Mouse (Mus musculus) ES-E14 (cell line): Measurements from ENCODE around the gene Cnksr3. TPM values are rescaled to one million over a fixed set of nuclear protein-coding genes. Genes with fewer than 3 reads are reported as not detected.

Experiments
- DNase-seq: peaks from one replicate; pipeline ENCODE4 v3.0.0-alpha.2; 2013; ENCODE audit warnings: low read depth, low spot score
- H3K27ac ChIP-seq: 2 replicates; pipeline ENCODE4 v1.5.1; 2012; ENCODE audit warnings: low read depth, mild to moderate bottlenecking, low read length, moderate library complexity, mixed read lengths; ENCODE audit not compliant: poor library complexity, insufficient read depth, severe bottlenecking
- H3K36me3 ChIP-seq: 2 replicates; pipeline ENCODE4 v1.6.1; 2012; ENCODE audit warnings: mild to moderate bottlenecking, low read length, moderate library complexity, mixed read lengths; ENCODE audit not compliant: control insufficient read depth, poor library complexity, insufficient read depth, severe bottlenecking
- H3K4me1 ChIP-seq, 2 experiments: fragments of 150-350 bp in 1 of 2; sonication (generic) in 1 of 2; 2 replicates each; pipeline ENCODE4 v1.6.1; 2012; ENCODE audit warnings: low read length in 2 of 2, mild to moderate bottlenecking in 1 of 2, mixed read lengths in 1 of 2; ENCODE audit not compliant: control insufficient read depth in 2 of 2, insufficient read depth in 2 of 2, poor library complexity in 1 of 2
- H3K4me3 ChIP-seq, 2 experiments: fragments of 150-350 bp in 1 of 2; sonication (generic) in 1 of 2; 2 replicates each; pipeline ENCODE4 v1.5.1; 2012; ENCODE audit warnings: low read length in 2 of 2, low read depth in 1 of 2, mild to moderate bottlenecking in 1 of 2, mixed read lengths in 1 of 2; ENCODE audit not compliant: insufficient read depth in 1 of 2, poor library complexity in 1 of 2, severe bottlenecking in 1 of 2
- H3K9ac ChIP-seq: 2 replicates; pipeline ENCODE4 v1.6.1; 2012; ENCODE audit warnings: low read depth, mild to moderate bottlenecking, low read length, mixed read lengths; ENCODE audit not compliant: poor library complexity, insufficient read depth, severe bottlenecking
- H3K9me3 ChIP-seq: fragments of 150-350 bp; sonication (generic); 2 replicates; pipeline ENCODE4 v1.6.1; 2012; ENCODE audit warnings: low read depth, mild to moderate bottlenecking, low read length; ENCODE audit not compliant: control insufficient read depth, insufficient read depth
- CHD2 ChIP-seq: IDR thresholded peaks from 2 replicates; pipeline ENCODE4 v1.6.1; 2014; ENCODE audit warnings: mild to moderate bottlenecking, low read depth, low read length, inconsistent platforms
- HCFC1 ChIP-seq: IDR thresholded peaks from 2 replicates; pipeline ENCODE4 v1.6.1; 2012; ENCODE audit warnings: low read length, inconsistent platforms, borderline replicate concordance; ENCODE audit not compliant: insufficient read depth
- MAFK ChIP-seq: IDR thresholded peaks from 2 replicates; pipeline ENCODE4 v1.6.1; 2014; ENCODE audit warnings: mild to moderate bottlenecking, low read depth, low read length, inconsistent platforms; ENCODE audit not compliant: insufficient read depth
- ZC3H11A ChIP-seq: IDR thresholded peaks from 2 replicates; pipeline ENCODE4 v1.6.1; 2012; ENCODE audit warnings: low read depth, mild to moderate bottlenecking, inconsistent platforms, low read length, borderline replicate concordance
- ZNF384 ChIP-seq: IDR thresholded peaks from 2 replicates; pipeline ENCODE4 v1.6.1; 2012; ENCODE audit warnings: low read depth, low read length, inconsistent platforms
- in situ Hi-C, 2 experiments: fragments of 600-800 bp; cut with MboI; formaldehyde crosslinking; loops; one replicate each; pipeline ENCODE4 v1.15.1; 2025; ENCODE audit warnings: low sequenced_read_pairs in 2 of 2, inconsistent platforms in 1 of 2; ENCODE audit not compliant: unreplicated experiment in 2 of 2
- total RNA-seq: library from RNA; depleted of rRNA; stranded (reverse); fragments of 300-350 nt; gene quantifications from 2 replicates; pipeline ENCODE4 v1.2.3, GENCODE M21; 2012

Gene Cnksr3
- total RNA-seq, 1 experiment, result 5.4 TPM

DNA sequence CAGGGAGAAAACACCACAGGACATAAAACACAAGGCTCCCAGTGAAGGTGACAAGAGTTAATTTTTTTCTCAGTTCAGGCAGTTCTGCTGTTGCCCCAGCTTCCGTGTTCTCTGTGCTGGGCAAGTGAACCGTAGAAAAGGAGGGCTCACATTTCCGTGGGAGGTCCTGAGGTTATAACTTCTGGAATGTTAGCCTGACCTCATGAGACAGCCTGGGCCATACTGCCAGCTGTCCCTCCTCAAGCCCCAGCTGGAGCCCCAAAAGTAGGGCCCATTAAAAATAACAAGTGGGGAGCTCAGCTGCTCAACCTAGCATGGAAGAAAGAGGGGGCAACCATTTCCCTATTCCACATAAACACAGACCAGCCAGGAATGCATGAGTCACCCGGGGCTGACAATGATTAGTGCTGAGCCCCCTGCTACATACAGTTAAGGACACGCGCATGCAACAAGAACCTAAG, 28.8 kb downstream of the Cnksr3 start:
- H3K27ac ChIP-seq, result no peak overlapping the region
- no peak overlapping the region for H3K9ac ChIP-seq
- H3K9me3 ChIP-seq, result no peaks in the 10 kb centered on the region
- no peak for DNase-seq
- in situ Hi-C loops, result no loop called here
- no peaks in the 10 kb centered on the region for H3K36me3 ChIP-seq
- H3K4me1 ChIP-seq, result peaks cover 3 to 4% of the 10 kb centered on the region in 2 experiments; a peak in 1 of 4 replicates
- TF ChIP-seq CHD2 (no peak), ZNF384 (no peak), MAFK (no peak), ZC3H11A (no peak), HCFC1 (no peak)
- no peak overlapping the region for H3K4me3 ChIP-seq

DNA sequence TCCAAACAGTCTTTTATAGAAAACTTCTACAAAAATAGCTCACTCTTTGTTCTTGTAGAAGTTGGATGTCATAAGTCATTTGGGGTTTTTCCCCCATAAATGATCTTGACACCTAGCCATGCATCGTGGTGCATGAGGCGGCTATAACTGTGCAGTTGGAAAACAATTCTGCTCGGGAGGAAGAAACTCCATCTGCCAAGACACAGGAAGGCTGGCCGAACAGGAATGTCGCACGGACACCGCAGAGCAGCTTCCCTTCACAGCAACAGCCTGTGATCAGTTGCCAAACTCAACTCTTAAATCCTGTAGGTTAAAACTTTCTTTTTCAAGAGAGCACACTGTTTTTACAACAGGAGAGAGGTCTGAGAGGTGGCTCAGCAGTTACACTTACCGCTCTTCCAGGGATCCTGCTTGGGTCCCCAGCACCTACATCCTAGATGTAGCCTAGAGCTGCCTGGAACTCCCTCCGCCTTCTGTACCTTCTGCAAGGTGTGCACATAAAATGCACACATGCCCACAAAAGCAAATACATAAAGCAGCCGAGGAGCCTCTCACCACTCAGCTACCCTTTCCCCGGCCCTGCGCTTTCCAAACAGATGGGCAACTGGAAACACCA, 29.4 kb downstream of the Cnksr3 start:
- Histone ChIP-seq H3K4me3 (no peak overlapping the region), H3K9ac (no peak overlapping the region), H3K4me1 (no peaks in the 10 kb centered on the region), H3K36me3 (no peaks in the 10 kb centered on the region), H3K9me3 (no peaks in the 10 kb centered on the region), H3K27ac (no peak overlapping the region)
- in situ Hi-C loops, result no loop called here
- TF ChIP-seq HCFC1, result no peak
- TF ChIP-seq ZNF384, result no peak
- no peak for TF ChIP-seq MAFK
- no peak for TF ChIP-seq CHD2
- no peak for TF ChIP-seq ZC3H11A
- no peak for DNase-seq

DNA sequence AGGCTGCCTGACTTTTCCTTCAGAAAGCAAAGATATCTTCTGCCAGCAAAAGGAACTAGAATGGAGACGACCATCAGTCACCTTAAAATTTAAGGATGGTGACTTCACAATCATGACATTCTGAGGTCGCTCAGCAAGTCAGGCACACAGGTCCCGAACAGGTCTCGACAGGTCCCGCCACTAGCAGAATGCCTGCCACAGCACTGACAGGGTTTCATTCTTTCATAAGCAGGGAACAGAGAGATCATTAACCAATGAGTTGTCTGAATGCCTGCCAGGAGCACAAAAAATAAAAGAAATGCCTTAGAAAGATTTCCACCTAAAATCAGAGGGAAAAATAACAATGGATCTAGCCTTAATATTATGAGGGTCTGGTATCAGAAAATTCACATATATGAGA, 31.7 kb downstream of the Cnksr3 start:
- in situ Hi-C loops, result no loop called here
- Histone ChIP-seq H3K9ac (no peak overlapping the region), H3K9me3 (no peaks in the 10 kb centered on the region), H3K4me3 (no peak overlapping the region), H3K27ac (no peak overlapping the region), H3K36me3 (no peaks in the 10 kb centered on the region), H3K4me1 (no peaks in the 10 kb centered on the region)
- DNase-seq, result no peak
- TF ChIP-seq ZNF384 (no peak), HCFC1 (no peak), ZC3H11A (no peak), CHD2 (no peak), MAFK (no peak)

GRCm38 (mm10) chr10:7178571-7178970, 33.5 kb downstream of the Cnksr3 start:
- H3K4me1 ChIP-seq, result no peaks in the 10 kb centered on the region
- in situ Hi-C loops, result no loop called here

More at GRCm38 (mm10) chr10:7178571-7178970, 33.5 kb downstream of the Cnksr3 start:
- TF ChIP-seq CHD2, result no peak
- TF ChIP-seq MAFK, result no peak
- no peak for TF ChIP-seq HCFC1
- no peak for TF ChIP-seq ZNF384
- no peak for TF ChIP-seq ZC3H11A
- Histone ChIP-seq H3K9ac (no peak overlapping the region), H3K36me3 (no peaks in the 10 kb centered on the region), H3K9me3 (no peaks in the 10 kb centered on the region), H3K27ac (no peak overlapping the region), H3K4me3 (no peak overlapping the region)
- no peak for DNase-seq
